Mouse (Mus musculus): Measurements from ENCODE around the gene Hcn4.

DNA sequence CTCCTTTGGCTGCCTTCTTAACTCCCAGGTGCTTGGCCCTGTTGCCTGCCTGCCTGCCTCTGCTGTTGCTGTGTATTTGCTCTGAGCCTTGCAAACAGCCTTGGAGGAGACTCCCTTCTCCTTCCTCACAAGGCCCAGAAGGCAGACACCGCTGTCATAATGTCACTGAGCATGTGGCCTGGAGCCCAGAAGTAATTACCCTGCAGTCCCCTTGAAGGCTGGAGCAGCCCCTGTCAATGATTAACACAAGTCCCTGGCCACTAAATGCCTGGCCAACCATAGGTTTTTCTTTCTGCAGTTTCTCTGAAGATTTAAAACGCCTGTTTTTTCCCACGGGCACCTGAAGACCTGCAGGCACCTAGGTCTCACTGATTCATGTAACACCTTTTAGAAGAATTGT lies 9.7 kb downstream of the Hcn4 start:
- TF ChIP-seq CTCF (IDR thresholded peaks at IDR 0.05; ENCODE audit: low read depth, low read length) (no peak), GATA2 (IDR thresholded peaks at IDR 0.05; ENCODE audit: borderline replicate concordance, low read depth, low read length) (no peak), TAL1 (conservative IDR thresholded peaks at IDR 0.05; ENCODE audit: low read depth, low read length) (no peak), POLR2AphosphoS5 (IDR thresholded peaks at IDR 0.05; ENCODE audit: insufficient replicate concordance, low read depth, low read length) (no peak)

Measured in G1E (cell line).